Mouse (Mus musculus) frontal cortex, adult (tissue): ENCODE data around the gene Tapbp.
A peak's percentile ranks its signal among the peaks of the same experiment; 100 is the strongest.
"Not testable (repeated sequence)": the region's sequence is repeated elsewhere in the genome, so short reads cannot be mapped to it uniquely, and the experiment has no call there.

ENCODE experiments used
- ATAC-seq: cut with Nextera tagmentation; 2 replicates; pipeline ENCODE4 v1.9.2; 2017; ENCODE audit warnings: mild to moderate bottlenecking, moderate library complexity, mixed read lengths; ENCODE audit not compliant: low TSS enrichment

Gene Tapbp

DNA sequence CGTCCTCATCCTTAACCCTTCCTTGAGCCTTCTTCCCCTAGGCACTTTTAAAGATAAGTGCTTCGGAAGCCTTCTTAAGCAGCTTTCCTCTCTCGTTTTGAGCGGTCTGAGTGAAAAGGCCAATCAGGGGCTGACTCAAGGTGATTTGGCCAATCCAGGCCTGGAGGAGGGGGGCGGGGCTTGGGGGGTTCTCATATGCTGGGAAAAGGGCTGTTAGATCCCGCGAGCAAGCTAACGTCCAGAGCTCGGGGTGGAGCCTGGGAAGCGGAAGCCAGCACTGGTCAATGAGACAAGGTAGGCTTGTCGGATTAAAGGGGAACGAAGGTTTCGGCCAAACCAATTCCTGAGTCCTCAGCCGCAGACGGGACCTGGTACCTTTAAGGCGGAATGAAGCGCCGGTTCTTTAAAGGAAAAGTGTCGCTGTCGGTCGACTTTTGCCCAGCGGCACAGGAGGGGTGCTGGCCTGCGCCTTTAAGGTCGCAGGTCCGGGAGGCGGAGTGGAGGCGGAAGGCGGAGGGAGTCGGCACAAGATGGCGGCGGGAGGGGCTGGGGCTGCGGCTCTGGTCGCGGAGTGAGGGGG lies at the start of gene Tapbp, which contains the start of gene Zbtb22:
Gene Tapbp, plus strand, starts transcription at position 229 of the 580 bp plus-strand sequence.
Gene Zbtb22, plus strand, starts transcription at position 234 of the 580 bp plus-strand sequence.
- ATAC-seq, result peak; percentile 82

DNA sequence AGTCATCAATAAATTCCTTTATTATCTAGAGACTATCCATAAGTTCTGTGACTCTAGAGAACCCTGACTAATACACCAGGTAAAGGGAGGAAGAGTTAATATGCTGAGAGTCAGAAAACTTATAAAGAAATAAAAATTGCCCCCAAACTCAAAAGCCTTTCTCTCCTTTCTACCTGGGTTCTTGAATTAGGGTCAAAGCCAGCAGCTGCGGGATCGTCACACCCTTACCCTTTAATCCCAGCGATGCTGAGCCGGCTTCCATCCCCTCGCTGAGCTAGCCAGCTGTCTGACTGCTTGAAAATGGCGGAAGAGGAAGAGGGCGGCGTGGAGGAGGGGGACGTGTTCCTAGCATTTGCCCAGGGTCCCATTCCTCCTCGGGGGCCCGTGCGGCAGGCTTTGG lies 42.2 kb upstream of the Tapbp start, which contains the start of gene Gm7029:
Gene Gm7029, plus strand, starts transcription at position 301 of the 400 bp plus-strand sequence.
- not testable (repeated sequence) for ATAC-seq

DNA sequence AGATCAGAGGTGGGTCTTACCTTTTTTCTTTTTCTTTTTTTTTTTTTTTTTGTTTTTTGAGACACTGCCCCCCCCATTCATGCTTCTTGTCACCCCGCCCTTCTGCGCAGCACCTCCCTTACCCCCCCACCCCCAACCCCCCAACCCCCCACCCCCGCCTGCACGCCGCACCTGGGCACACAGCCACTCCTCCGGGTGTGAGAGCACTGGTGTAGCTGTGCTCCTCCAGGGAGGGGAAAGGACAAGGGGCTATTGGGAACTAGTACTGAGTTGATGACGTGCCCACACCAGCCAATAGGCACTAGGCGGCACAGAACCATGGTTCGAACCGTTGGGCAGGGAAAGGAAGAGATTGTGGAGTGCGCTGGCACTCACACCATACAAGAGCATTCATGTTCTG lies 41.3 kb upstream of the Tapbp start:
- no peak for ATAC-seq

DNA sequence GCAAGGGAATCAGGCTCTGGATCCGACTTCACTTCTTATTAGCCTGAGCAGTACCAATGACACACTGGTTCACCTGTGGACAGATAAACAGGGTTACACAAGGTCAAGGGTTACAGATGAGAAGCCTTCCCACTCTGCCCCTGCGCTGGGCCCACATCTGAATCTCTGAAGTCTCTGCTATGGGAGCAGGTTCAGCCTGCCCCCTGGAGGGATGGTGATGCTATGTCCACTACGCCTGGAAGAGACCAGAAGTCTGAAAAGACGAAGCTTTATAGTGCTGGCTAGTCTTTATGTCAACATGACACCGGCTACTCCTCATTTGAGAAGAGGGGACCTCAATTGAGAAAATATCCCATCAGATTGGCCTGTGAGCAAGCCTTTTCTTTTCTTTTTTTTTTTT lies 39.9 kb upstream of the Tapbp start:
- ATAC-seq, result not testable (repeated sequence)

DNA sequence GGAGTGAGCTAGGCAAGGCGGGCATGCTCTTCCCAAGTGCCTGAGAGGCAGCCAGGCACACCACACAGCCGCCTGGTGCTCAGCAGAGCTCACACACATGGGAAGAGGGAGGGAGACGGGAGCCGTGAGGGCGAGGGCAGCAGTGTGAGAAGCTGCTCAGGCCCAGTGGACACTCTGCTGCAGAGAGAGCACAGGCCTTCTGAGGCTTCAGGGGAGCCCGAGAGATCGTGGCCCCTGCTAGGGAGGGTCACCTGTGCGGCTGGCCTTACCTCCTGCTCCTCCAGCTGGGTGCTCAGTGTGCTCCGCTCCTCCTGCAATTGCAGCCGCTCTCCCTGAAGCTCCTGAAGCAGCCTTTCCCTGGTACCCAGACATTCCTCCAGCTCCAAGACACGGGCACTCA lies 31.4 kb upstream of the Tapbp start:
- ATAC-seq, result not testable (repeated sequence)

DNA sequence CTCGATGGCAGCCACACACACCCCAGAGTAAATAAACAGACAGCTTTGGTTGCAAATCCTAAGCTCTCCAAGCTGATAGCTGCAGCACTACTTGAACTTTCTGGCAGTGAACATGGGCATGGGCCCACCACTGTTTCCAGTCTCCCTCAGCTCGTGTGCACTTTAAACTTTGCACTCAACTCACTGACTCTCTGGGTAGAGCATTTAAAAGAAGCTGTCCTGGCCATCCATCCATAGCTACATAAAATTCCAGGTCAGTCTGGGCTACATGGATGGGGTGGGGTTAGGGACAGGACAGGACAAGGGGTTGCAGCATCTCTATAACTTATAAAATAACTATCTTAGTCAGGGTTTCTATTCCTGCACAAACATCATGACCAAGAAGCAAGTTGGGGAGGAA lies 27.9 kb upstream of the Tapbp start:
- ATAC-seq, result not testable (repeated sequence)

DNA sequence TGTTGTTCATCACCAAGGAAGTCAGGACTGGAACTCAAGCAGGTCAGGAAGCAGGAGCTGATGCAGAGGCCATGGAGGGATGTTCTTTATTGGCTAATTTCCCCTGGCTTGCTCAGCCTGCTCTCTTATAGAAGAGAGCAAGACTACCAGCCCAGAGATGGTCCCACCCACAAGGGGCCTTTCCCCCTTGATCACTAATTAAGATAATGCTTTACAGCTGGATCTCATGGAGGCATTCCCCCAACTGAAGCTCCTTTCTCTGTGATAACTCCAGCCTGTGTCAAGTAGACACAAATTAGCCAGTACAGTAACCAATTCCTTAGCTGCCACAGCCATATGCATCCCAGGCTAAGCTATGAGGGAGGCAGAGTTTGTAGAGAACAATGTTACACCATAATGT lies 27.5 kb upstream of the Tapbp start:
- not testable (repeated sequence) for ATAC-seq

DNA sequence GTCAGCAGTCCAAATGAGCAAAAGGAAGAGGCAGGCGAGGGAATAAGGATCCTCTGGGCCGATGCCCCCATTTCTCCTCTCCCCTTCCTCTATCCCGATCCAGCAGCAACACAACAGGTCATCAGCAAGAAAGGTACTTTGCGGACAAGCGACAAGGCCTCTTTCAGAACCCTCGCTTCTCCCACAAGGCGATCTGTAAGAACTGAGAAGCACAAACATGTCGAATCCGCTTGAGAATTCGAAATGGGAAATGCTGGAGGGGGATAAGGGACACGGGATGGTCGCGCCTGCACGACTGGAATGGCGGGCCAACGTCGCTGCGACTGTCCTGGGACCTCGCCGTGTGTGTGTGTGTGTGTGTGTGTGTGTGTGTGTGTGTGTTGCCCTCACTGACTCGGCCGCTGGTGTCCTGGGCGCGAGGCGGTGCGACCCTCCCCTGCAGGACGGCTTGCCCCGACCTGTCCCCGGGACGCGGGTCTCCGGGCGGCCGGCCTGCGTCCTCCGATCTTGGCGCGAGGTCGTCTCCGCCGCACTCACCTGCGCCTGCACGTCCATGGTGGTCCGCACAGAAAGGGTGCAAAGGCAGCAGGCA lies 25.7 kb upstream of the Tapbp start:
- ATAC-seq, result not testable (repeated sequence)

DNA sequence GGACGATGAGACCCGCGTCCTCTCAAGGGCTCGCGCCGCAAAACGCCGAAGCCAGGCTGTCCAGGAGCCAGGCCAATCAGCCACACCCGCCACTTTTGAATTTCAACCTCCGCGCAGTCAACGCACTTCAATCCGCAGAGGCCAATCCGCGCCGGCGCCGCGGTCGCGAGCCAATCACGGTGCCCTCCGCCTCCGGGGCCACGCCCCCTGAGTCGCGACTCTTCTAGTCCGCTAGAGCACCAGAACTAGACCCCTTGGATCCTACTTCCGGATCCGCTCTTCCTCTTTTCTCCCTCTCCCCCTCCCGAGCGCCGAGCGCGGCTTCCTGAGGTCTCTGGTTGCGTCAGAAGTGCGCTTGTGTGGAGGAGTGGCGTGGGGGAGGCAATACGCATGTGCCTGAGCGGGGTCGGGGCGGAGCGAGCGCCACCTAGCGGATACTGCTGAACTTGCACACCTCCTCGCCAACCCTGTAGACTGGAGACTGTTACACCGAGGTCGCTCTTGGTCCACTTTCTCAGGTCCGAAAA lies 25.1 kb upstream of the Tapbp start, which contains the start of gene Kifc1:
Gene Kifc1, minus strand, starts transcription at position 129 of the 527 bp plus-strand sequence.
- ATAC-seq, result peak; percentile 100

DNA sequence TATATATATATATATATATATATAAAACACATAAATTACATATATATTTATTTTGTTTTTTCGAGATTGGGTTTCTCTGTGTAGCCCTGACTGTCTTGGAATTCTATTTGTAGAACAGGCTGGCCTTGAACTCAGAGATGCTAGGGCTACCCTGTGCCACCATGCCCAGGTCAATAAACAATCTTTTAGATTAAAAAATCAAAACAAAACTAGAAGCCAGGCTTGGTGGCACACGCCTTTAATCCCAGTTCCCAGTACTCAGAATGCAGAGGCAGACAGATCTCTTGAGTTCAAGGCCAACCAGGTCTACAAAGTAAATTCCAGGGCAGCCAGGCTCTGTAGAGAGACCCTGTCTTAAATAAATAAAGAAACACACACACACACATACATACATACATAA lies 24.3 kb upstream of the Tapbp start:
- ATAC-seq, result no peak

DNA sequence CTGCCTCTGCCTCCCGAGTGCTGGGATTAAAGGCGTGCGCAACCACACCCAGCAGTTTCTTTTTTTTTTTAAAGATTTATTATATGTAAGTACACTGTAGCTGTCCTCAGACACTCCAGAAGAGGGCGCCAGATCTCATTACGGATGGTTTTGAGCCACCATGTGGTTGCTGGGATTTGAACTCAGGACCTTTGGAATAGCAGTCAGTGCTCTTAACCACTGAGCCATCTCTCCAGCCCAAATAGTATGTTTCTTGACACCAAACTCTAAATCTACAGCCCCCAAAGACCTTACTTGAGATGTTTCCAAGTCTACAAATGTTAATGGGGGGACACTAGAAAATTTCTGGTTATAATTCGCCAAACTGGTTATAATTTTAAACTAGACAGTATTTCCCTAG lies 23.8 kb upstream of the Tapbp start:
- not testable (repeated sequence) for ATAC-seq

DNA sequence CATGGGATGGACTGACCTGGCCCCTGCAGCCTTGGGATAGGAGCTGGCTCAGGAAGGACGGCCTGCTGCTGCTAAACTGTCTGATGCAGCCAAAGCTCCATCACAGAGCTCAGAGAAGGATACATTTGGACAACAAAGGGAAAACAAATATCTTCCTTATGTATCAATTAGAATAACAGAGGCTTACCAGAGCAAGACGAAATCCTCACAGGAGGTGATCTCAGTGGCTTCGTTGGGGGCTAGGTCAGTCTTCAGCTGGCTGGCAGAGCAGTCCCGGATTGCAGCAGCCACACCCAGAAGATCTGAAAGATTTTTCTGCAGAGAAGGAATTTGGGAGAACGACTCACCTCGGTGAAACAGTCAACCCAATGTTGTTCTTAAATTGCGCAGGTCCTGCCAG lies 23.3 kb upstream of the Tapbp start:
- no peak for ATAC-seq

DNA sequence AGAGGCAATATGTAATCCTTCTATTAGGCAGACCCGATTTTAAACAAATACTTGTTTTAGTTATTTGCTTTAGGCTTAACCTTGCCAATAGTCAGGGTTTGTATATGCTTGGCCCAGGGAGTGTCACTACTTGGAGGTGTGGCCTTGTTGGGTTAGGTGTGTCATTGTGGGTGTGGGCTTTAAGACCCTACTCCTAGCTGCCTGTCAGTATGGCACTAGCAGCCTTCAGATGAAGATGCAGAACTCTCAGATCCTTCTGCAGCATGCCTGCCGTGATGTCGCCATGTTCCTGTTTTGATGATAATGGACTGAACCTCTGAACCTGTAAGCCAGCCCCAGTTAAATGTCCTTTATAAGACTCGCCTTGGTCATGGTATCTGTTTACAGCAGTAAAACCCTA lies 22.7 kb upstream of the Tapbp start:
- ATAC-seq, result not testable (repeated sequence)

DNA sequence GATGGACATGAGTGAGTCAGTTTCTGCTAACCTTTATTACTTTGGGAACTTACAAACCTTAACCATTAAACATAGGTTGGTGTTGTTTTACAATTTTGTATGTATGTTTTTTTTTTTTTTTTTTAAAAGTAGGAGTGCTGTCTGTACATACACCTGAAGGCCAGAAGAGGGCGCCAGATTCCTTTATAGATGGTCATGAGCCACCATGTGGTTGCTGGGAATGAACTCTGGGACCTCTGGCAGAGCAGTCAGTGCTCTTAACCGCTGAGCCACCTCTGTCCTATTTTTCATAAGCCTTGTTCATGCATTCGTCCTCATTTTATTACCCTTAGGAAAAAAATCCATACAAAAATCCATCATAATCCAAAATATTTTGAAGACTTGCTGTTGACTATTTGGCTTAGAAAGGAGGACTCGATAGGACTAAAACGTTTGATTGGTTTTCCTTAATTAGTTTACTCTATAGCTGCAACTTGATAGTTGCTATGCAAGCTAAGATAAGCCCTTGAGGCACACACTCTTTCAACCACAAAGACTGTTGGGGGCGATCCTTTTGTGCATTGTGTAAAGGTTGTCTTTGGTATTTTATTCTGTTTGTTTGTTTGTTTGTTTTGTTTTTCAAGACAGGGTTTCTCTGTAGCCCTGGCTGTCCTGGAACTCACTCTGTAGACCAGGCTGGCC lies 18.4 kb upstream of the Tapbp start:
- ATAC-seq, result no peak

DNA sequence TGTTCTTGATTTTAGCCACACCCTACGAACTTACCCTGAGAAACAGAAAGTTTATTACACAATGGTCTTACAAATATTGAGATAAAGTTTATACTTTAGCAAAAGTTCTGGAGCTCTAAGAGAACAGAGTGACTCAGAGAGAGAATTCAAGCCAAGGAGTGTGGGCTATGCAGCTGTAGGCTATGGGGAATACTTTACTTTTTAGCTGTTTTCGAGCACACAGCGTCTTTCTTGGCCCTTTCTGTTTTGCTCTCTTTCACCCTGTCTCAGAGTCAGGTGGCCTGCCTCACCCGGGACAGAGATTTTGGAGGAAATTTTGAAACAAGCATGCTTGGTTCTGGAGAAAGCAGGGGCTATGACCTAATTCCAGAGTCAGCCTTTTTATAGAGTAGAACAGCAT lies 17.5 kb upstream of the Tapbp start:
- peak; percentile 59; the same call in 1 of the 2 replicates for ATAC-seq

DNA sequence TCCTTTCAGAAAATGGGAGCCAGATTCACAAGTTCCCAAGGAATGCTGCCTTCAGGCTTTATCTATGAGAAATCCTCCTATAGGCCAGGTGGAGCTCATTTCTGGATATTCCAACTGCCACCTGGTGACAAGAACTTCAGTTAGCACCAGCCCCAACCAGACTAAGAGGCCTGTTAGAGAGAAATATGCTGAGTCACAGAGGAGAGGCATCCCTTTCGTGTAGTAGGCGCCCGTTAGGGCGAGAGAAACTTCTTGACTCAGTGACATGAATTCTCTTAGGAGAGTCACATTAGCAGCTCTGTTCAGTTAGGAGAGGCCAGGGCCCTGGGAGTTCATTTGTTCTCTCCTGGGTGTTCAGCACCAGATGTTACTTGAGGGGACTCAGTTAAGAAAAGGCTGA lies 16.1 kb upstream of the Tapbp start:
- no peak for ATAC-seq

DNA sequence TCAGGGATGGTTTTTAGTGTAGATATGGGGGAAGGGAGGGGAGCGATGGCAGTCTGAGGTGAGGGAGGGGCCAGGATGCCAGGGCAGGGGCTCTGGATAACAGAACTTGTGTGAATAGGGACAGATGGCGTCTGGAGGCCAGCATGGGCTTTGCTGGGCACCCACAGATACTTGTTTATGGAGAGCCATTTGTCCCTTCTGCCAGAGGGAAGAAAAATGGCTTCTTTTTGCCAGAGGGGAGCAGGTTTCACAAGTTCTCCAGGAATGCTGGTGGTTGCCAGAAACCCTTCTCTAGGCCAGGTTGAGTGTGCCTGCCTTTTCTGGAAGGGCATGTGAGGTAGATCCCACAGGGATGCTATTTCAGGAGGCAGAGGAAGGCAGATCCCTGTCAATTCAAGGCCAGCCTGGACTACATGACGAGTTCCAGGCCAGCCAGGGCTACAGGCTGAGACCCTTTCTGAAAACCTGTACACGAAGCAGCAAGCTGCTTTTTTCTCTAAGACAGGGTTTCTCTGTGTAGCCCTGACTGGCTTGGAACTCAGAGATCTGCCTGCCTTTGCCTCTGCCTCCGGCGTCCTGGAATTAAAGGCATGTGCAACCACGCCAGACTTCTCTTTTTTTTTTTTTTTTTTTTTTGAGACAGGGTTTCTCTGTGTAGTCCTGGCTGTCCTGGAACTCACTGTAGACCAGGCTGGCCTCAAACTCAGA lies 15.3 kb upstream of the Tapbp start:
- no peak for ATAC-seq

DNA sequence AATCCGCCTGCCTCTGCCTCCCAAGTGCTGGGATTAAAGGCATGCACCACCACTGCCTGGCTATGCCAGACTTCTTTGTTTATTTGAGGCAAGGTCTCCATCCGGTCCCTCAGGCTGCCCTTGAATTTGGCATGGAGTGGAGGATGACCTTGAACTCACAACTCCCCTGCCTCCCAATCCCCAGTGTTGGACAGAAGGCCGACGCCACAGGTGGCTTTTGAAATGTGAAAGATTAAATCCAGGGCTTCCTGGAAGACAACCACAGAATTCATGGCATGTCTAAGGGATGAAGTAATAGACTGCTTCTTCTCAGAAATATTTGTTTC lies 14.7 kb upstream of the Tapbp start:
- no peak for ATAC-seq

DNA sequence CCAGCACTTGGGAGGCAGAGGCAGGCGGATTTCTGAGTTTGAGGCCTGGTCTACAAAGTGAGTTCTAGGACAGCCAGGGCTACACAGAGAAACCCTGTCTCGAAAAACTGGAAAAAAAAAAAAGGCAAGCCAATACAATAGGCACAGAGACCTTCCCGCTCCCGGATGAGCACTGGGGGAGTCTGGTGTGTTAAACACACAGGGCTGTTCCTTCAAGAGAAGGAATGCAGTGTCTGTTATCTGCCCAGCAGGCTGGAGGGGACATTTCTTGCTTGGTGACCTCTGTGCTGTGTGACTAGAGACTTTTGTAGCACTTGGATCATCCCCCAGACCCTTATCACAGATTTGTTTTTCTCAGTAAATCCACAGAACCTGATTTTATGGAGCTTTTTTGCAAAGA lies 14.0 kb upstream of the Tapbp start:
- ATAC-seq, result no peak

DNA sequence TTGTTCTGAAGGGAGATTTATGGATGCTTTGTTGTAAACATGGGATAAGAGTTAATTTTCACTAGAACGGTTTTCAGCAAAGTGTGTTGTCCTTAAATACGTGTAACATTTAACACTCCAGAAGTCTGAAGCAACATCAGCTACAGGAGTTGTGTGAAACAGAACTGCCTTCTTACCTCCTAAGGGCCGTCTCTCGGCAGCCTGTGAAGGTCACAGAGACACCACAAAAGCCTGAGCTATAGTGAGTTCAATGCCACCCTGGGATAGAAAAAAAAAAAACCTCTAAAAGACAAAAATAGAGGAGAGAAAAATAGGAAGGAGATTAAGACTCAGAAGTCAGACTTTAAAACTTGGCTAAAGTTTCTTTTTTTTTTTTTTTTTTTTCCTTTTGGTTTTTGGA lies 13.6 kb upstream of the Tapbp start:
- no peak for ATAC-seq

DNA sequence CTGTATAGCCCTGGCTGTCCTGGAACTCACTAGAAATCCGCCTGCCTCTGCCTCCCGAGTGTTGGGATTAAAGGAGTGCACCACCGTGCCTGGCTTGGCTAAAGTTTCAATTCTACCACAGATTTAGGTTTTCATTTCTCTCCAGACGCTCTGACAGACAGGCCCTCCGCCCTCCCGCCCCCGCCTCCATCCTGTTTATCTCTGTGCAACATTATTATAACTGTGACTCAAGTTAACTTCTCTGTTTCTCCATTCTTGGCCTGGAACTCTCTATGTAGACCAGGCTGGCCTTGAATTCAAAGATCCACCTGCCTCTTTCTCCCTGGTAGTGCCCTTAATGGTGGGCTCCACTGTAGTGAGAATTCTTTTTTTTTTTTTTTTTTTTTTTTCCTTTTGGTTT lies 13.2 kb upstream of the Tapbp start:
- ATAC-seq, result no peak

DNA sequence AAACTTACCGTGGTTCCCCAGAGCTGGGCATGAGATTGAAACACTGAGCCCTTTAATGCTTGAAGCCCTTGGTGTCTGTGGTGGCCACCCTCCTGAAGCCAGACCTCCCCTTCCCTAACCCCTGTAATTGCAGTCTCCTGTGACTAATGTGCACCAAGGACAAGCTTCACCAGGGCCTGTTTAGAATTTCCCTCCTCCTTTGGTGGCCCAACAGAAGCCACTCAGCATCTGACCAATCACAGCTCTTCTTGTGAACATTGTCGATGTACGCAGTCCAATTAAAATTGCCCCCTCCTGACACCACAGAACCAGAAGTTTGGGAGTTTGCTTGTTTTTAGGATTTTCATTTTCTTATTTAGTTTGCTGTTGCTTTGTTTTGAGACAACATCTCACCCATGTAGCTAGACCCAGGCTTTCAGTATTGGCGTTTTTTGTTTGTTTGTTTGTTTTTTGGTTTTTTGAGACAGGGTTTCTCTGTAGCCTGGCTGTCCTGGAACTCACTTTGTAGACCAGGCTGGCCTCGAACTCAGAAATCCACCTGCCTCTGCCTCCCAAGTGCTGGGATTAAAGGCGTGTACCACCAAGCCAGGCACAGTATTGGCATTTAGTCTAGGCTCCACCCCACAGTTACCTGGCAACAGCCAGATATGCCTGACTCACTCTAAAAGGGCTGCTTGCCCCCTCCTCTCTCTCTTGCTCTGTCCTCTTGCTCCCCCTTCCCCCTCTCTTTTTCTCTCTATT lies 11.6 kb upstream of the Tapbp start:
- ATAC-seq, result not testable (repeated sequence)
